Mouse (Mus musculus) natural killer cell, adult 2 months (primary cell): ENCODE measurements around the gene Kras.

Experiments used
- DNase-seq, 2 experiments: peaks; one replicate each; pipeline ENCODE4 v3.0.0; 2022; ENCODE audit warnings: low spot score in 2 of 2

Kras gene

DNA sequence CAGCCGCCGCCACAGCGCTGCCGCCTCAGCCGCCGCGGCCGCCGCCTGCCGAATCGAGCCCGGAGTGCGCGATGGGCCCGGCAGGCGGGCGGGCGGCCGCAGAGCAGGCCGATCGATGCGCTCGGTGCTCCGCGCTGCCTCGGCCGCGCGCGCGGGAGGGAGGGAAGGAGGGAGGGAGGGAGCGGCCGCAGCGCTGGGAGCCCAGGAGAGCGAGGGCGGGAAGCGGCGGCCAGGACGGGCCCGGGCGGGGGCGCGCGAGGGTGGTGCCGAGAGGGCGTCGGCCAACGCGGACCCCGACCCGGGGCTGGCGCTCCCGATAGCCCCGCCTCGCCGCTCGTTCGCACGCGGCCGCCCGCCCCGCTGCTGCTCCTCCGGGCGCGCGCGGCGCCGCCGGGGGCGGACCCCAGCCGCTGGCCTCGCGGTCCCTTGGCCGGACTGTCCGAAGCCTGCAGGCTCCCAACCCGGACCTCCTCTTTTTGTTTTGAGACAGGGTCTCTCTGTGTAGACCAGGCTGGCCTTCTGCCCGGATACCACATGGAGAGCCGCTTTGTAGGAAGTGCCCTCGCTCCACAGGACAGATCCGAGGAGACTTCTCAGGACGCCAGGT lies at the start of gene Kras:
TSS of gene Kras (minus strand) at position 55 of the 607 bp plus-strand sequence.
- peak; percentile 79 to 88 for DNase-seq

DNA sequence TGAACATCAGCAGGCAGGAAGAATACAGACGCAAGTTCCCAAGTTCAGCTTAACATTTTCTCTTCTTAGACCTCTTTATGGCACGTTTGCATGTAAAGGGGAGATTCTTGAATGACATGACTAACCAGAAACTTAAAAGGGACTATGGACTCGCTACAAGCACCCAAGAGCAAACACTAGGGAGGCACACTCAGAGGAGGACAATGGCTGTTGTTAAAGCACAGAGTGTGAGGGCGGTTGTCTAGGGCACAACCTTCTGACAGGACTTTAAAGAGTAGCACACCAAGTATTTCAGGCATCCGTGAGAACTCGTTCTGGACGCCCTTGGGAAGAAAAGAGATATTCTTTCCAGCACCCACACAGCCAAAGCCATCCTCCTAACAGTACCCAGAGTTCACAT lies 47.6 kb upstream of the Kras start:
- no peak for DNase-seq

DNA sequence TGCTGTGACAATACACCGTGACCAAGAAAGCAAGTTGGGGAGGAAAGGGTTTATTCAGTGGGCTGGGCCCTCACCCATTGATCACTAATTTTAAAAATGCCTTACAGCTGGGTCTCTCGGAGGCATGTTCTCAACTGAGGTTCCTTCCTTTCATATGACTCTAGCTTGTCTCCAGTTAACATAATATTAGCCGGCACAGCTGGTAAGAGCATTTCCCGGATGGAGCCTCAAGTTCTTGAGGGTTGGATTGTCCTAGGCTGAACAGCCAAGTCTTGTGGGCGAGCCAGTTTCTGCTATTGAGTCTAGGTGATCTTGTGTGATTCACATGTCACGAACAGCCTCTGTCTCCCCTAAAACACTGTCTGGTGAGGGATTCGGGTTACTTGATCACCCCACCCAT lies 46.9 kb upstream of the Kras start:
- DNase-seq = no peak

DNA sequence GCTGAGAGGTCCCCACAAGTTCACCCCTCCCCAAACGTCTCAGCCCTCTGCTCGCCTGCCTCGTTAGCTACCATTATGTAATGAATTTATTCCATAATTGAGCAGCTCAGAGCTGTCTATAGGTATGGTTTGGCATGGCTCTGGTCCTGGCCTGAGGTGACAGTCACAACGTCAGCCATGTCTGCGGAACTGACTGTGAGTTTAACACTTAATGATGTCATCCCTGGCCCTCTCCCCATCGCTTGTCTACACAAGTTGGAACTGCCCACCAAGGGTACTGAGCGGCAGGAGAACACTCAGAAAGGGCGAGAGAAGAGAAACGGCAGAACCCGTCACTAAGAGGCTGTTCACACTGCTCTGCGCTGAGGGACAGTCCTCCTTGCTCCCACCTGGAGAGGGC lies 45.1 kb upstream of the Kras start:
- no peak for DNase-seq

DNA sequence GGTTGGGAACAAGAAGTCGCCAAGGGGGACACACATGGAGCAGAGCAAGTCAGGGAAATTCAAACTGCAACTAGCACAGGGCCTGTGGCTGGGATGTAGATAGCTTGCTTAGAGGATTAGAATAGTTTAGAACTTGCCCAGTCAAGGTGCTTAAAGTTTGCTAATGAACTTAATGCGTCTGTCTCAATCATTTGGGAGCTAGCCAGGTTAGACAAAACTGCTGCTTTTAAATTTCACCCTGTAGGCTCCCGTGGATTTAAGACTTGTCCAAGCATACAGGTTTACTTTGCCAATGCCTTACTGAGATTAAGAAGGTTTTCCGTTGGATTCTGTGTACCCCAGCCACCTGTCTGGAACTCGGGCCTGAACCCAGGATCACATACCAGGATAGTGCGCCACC lies 43.1 kb upstream of the Kras start:
- no peak for DNase-seq

DNA sequence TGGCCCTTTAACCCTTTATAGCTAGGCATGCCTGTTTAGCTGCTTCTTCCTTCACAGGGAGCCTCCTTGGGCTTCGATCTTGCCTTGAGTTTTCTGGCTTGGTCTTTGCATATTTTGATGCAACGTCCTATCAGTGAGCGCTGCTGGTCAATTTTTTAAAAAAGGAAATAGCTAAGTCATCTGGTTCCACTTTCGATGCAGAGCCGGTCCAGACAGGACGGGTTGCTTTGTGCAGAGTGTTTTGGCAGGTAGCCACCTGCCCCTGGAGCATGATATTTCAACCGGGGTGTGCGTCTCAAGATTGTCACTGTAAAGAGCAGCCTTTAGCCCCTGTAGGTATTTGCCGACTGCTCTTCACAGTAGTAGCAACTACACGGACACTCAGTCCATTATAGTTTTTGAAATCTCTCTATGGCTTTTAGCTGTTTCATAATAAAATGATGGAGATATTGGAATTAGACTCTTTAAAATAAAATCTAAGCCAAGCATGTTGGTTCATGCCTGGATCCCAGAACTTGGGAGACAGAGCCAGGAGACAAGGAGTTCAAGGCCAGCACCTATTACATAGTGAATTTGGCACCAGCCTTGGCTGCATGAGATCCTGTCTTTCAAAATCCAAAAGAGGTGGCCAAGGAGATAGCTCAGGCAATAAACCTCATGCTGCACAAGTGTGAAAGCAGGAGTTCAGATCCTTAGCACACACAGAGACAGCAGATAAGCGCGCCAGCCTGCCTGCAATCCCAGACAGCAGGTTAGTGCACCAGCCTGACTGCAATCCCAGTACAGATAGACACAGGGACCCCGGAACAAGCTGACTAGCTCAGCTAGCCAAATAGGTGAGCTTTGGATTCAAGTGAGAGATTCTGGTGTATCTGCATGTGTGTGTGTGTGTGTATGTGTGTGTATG lies 41.6 kb upstream of the Kras start:
- DNase-seq = no peak

DNA sequence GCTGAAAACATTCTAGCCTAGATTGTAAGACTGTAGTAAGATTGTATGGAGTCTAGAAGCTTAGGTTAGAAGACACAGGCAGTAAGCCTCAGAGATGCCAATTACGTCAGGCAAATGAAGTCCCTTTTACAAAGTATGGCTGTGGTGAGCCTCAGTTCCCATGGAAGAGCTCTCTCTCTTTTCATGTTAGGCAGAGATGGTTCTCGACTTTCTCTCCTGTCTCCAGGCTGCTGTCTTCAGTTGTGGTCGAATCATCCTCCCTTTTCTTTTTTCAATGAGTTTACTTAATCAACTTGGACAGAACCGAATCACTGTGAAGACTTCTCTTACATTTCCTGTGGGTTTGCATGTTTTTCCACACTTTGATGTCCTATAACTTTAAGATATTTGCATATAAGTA lies 35.6 kb upstream of the Kras start:
- DNase-seq = no peak

DNA sequence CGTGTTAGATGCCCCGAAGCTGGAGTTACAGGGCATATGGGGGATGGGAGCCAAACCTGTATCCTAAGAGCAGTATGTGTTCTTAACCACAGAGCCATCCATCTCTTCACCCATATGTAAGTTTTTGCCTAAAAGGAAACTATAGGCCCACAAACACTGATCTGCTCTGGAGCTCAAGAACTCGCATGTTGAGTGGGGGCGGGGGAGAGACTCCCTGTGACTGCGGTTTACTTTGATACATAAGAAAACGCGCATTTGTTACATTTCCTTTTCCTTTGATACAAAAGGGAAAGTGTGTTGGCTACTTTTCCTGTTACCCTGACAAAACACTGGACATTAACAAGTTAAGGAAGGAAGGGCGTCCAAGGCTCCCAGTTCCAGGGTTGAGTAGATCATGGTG lies 34.2 kb upstream of the Kras start:
- DNase-seq = no peak

DNA sequence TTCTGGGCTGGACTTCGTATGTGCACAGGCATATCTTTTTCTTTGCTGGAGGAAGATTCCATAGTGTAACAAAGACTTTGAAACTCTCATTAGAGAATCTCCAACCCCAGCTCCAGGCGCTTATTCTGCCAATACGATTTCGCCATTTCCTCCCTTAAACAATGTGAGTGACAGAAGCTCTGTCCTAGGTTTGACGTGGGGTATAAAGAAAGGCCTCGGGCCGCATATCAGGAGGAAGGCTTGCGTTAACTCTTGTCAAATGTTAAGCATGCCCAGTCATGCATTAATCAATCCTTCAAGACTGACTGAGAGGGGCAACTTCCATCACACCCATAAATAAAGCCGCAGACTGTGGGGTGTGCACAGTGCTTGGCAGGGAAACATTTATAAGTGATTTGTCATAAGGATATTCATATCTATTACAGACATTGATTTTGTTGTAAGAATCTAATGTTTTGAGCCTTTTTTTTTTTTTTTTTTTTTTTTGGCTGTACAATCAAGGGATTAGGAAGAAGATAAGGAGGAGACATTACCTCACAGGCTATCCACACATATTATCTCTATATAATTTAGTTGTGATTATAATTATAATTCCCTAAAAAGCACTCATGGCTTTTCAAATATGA lies 27.2 kb upstream of the Kras start:
- no peak for DNase-seq

DNA sequence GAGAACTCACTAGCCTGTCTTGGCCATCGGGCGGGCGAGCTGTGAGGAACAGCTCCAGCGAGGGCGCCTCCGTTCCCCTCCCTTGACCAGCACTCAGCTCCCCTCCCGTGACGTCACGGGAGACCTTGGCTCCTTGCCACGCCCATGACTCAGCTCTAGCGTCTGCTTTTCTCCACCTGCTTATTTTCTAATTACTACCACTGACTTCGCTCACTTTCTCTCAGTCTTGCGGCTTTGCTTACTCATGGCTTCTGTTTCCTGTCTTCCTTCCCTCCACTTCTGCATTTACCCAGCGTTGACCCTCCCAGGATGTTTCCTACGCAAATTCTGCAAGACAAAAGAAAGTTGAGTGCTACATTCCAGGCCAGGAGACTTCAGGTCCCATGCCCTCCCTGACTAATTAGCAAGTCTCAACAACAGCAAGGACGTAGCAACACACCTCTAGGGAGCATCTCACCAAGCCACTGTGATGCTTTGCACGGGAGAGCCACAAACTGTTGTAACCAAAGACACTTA lies 26.3 kb upstream of the Kras start:
- DNase-seq = peak; percentile 67 to 81

DNA sequence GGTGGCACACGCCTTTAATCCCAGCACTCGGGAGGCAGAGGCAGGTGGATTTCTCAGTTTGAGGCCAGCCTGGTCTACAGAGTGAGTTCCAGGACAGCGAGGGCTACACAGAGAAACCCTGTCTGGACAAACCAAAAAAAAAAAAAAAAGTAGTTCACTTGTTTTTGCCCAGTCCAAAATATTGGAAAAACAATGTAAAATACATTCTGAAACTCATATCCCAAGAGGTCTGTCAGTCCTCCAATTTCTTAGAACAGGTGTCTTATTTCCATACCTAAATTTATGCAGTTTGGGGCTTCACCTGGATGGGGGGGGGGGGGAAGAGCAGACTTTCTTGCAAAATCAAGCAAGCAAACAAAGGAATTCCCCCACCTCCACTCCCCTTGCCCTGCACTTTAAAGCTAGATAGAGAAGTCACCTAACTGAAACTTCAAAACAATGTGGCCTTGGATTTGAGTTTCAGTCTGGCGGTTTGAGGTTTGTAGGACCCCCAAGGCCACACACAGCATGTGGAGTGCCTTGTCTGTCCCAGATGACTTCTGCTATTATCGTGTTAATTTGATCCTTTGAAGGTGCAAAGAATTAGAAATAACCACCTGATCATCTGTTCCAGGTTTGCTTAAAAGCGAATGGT lies 25.7 kb upstream of the Kras start:
- peak; percentile 7 to 70 for DNase-seq

DNA sequence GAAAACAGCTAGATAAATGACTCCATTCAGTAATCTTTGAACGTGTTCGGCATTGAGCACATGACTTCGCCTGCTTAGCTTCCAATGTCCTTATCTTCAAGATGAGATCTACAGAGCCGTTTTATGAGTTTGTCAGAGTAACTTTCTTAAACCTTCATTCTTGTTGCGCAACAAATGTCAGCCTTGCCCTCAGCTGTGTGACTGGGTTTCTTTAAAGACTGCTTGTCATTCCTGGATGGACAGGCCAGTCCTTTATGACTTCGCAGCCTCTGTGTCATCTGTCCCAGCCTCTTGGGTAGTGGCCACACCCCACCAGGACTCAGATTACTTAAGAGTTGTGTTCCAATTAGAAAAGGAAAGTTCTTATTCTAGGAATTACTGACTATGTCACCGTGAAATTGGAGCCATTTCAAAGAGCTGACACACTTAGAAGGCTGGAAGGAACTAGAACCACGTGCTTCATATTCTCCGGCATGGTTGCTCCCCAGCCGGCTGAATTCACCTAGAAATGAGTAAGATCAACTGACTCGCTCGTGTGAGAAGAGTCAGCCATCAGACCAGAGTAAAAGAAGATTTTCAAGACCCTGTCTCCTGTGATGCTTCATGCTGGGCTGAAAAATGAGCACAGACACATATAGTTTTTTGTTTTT lies 24.1 kb upstream of the Kras start:
- DNase-seq = no peak

DNA sequence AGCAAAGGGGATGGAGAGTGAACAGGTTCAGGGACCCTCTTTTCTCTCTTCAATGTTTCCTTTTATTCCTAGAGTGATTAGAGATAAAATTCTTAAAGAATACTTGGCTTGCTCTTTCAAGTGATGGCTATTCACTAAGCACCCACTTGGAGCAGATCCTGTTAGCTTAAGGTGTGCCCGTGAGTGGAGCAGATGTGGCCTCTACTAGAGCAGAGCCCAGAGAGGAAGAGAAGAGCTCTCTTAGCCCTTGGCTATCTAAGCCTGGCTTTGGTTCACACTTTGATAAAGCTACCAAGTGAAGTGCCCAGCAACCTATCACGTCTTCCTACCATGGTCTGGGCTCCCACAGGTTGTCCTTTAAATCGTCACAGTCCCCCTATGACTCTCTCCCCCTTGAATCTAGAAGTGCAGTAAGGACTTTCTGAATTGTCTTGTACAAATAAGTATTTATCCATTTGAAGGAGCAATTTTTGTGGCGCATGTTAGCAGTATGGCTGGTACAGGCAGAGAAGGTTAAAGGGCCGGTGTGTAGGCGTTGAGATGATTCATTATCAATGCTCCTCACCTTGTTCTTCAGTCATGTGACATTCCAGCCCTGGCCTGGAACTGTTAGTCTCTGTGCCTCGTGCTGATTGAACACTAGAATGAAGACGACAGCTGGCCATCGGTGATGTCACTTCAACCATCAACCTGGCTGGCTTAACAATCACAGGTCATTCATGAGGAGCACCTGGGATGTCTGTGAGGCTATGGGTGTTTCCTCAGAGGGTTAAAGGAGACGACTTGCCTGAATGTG lies 22.3 kb upstream of the Kras start:
- no peak for DNase-seq

DNA sequence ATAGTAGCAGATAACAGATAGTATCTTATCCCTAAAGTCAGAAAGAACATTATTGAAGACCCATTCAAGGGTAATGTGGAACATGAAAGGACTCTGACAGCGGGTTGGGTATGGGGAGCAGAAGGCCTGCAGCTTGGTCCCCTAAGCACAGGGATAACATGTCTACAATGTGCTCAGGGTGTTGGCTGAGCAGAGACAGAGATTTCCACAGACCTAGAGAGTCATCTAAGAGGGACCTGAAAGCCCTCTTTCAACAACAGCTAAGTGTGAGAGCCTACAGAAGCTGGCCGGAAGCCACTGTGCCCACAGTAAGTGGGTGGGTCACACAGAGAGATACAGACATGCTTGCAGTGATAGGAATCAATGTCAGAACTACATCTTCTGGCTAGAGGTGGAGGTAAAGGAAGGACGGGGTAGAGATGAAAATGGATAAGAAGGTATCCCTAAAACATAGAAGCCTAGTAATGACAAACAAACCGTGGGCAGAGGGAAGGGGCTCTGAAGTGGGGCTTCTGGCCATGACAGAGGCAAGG lies 19.3 kb upstream of the Kras start:
- DNase-seq = peak in 1 of 2 experiments; percentile 22

DNA sequence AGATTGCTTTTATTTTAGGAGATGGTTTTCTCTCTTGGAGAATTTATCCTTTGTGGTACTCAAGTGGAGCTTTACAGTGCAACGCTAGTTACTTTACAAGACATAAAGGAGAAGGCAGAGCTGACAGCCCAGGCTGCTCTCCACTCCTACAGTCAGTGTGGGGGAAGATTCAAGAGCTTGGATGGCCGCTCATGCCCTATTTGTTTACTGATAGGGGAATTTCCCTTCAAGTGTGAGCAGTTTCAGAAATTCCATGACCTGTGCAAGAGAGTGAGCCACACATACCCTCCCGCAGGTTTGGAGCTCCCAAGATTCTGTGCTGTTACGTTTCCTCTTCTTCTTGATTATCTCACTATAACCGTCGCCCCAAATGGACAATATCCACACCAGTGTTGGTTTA lies 17.7 kb upstream of the Kras start:
- no peak for DNase-seq

DNA sequence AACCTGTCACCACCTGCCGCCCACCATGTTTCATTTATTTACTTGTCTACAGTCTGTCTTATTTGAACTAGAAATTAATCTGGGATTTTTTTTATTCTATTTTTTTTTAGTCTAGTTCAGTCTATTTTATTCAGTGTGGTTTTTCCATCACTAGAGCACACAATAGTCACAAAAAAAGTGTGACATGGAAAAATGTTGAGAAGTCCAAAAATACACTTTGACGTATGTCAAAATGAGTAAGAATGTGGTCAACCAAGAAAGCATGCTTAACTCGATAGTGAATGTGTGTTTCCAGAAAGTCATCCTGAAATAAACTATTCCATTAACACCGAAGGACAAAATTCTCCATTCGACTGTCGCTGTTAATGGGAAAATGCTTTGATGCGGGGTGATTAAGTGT lies 12.3 kb upstream of the Kras start:
- DNase-seq = no peak

DNA sequence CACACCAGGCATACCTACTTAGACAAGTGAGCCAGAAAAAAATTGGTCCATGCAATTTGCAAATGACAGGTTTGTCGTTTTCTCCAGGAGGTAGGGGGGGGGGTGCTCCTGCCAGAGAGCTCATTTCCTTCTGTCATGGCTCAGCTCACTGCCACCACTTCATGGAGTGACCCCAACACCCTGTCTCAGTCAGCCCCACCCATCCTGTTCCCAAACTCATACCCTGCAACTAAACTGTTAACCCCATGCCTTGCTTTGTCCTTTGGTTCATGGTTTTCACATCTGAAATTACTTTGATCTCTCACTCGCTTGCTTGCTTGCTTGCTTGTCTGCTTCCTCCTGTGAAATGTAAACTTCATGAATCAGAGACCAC lies 6.6 kb upstream of the Kras start:
- DNase-seq = no peak

DNA sequence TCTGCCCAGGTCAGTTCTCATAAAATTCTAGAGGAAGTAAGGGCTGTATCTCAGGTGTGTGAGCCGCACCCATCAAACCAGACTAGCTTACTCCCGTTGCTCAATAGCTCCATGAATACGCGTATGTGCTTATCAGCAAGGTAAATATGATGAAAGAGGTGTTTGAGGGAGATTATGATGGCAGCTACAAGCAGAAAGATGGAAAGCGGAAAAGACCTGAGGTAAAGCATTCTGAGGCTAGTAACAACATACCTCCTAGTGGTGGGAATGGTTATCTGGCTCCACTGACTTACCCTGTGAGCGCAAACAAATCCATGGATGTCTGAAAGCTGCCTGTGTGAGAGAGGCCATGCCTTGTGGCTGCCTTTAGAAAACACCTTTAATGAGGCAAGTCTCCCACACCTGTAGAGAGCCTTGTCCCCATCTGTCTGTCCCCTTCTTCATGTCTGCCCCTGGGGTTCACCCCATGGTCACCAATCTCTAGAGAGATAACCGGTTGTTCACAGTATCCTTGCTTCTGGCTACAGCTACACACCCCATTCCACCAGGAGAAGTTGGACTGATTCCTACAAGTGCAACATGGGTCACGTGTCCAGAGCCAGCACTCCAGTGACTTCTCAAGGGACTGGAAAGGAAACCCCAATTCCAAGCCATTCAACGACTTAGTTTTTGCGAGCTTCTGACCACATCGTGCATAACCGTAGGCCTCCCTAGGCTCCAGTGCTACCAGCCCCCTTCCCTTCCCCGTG lies 6.1 kb upstream of the Kras start:
- DNase-seq = no peak

DNA sequence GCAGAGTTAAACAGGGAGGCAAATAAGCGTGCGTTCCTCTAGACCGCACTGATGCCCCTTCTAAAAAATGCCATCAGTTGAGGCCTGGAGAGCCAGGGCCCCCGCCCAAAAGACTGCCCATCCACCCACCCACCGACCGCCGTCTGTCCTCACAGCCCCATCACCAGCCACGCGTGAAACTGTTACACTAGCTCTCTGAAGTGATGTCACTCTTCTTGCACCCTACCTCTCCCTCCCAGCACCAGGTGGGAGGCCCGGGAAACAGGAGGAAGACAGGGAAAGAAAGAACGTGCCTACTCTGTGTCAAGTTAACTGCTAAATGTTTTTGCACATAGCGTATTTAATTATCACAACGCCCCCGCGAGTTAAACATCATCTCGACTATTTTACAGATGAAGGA lies 781 bp upstream of the Kras start:
- no peak for DNase-seq
